In the genomic region with DNA sequence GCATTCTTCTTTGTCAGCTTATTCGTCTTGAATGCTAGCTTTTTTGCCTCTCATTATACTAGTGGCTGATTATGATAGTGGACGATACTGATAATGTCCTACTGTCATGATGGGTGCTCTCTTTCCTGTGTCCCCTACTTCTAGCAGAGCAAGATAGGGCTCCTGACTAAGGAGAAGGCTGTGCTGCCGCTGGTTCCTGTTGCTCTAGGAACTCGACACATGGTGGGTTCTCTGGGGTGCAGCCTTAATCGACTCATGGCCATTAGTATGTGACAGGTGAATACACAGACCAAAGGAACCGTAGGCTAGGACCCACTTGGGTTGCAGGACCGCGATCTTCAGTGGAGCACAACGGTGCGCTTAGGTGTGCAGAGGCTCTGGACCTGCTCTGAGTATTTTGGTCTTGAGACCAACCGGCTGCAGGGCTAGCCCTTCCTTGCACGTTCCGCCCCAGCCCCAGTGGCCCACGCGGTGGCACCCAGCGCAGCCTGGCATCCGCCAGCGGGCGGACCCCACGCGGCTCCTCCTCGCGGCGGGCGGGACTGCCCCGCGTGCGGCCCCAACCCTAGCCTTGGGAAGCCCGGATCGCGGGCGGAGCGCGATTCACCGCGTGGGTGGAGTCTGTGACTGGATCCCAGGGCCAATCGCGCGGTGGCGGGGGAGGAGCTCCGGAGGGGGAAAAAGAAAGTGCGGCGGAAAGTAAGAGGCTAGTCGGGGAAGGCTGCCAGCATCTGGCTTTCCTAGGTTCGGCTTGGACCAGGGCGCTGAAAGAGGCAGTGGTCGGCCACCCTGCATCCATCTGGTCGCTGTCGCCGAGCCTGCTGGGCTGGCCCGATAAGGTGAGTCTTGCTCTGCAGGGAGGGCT, we compare ENCODE assay signal across 8 mouse cellular contexts. TPM values are rescaled to one million over a fixed set of nuclear protein-coding genes. Genes with fewer than 3 reads are reported as not detected.
A peak's percentile ranks its signal among the peaks of the same experiment; 100 is the strongest.
DNase-seq lines count a peak whose midpoint lies in the region; ATAC-seq and TF ChIP-seq lines count a peak whose summit lies in the region.

Gene Il1rap, plus strand, starts transcription at position 657 of the 865 bp plus-strand sequence.

- H3K9me3 ChIP-seq in CH12.LX (replicated peaks; ENCODE audit: low read length) = no peaks in the 10 kb centered on the region
- H3K9me3 ChIP-seq in forebrain, embryonic 11.5 days (ENCODE audit: control insufficient read depth, low read length) = no peaks in the 10 kb centered on the region
- no peaks in the 10 kb centered on the region for H3K9me3 ChIP-seq in heart, embryonic 15.5 days (replicated peaks)
- no peaks in the 10 kb centered on the region for H3K9me3 ChIP-seq in liver, embryonic 13.5 days (replicated peaks)
- H3K9me3 ChIP-seq in stomach, embryonic 14.5 days (ENCODE audit: control insufficient read depth, low read depth, low read length) = no peaks in the 10 kb centered on the region

- in situ Hi-C loops in CH12.LX (cut with MboI; ENCODE audit: low pct_ligation_motif_present, low pct_unique_long_range_greater_than_20kb, low sequenced_read_pairs) = no loop called here

- TF ChIP-seq CTCF in CH12.LX (conservative IDR thresholded peaks at IDR 0.05 in 1 of 2, IDR thresholded peaks at IDR 0.05 in 1 of 2; ENCODE audit: low read depth in 2 of 2, low read length in 2 of 2) = no peak

- TF ChIP-seq EP300 in CH12.LX (IDR thresholded peaks at IDR 0.05; ENCODE audit: low read length) = 0 out of 2 replicates have a peak, but pooled peaks have one; percentile 10

- peak within 1 kb of the TSS; percentile 52 to 82 (median 67) for H3K4me3 ChIP-seq in CH12.LX (replicated peaks in 1 of 3; ENCODE audit: low read depth in 2 of 3, low read length in 2 of 3, poor library complexity in 1 of 3)
- peak within 1 kb of the TSS; percentile 63 for H3K4me3 ChIP-seq in forebrain, embryonic 11.5 days (ENCODE audit: low read depth, low read length)
- H3K4me3 ChIP-seq in heart, embryonic 15.5 days = peak within 1 kb of the TSS; percentile 84
- H3K4me3 ChIP-seq in liver, embryonic 13.5 days (replicated peaks) = peak within 1 kb of the TSS; percentile 74
- H3K4me3 ChIP-seq in stomach, embryonic 14.5 days (ENCODE audit: low read depth, low read length) = peak within 1 kb of the TSS; percentile 64

- dilution Hi-C loops in CH12.LX (cut with MboI; ENCODE audit: extremely low pct_ligation_motif_present, extremely low pct_unique_long_range_greater_than_20kb, low sequenced_read_pairs) = no loop called here

- peak within 1 kb of the TSS; percentile 47 for H3K9ac ChIP-seq in CH12.LX (ENCODE audit: insufficient read depth, low read depth)
- peak within 1 kb of the TSS; percentile 67 for H3K9ac ChIP-seq in forebrain, embryonic 11.5 days (ENCODE audit: low read length)
- H3K9ac ChIP-seq in heart, embryonic 15.5 days = peak within 1 kb of the TSS; percentile 79
- H3K9ac ChIP-seq in liver, embryonic 13.5 days = peak within 1 kb of the TSS; percentile 74
- peak within 1 kb of the TSS; percentile 60 for H3K9ac ChIP-seq in stomach, embryonic 14.5 days (replicated peaks; ENCODE audit: low read depth, low read length)

- H3K4me1 ChIP-seq in CH12.LX (ENCODE audit: control insufficient read depth in 1 of 2, insufficient read depth in 2 of 2) = peaks cover 8 to 21% of the 10 kb centered on the region in 2 experiments
- 0 out of 2 replicates have a peak, but pooled peaks cover 2% of the 10 kb centered on the region for H3K4me1 ChIP-seq in forebrain, embryonic 11.5 days (replicated peaks; ENCODE audit: control insufficient read depth, insufficient read depth, low read length)
- peaks cover 9% of the 10 kb centered on the region for H3K4me1 ChIP-seq in heart, embryonic 15.5 days (replicated peaks)
- peaks cover 15% of the 10 kb centered on the region for H3K4me1 ChIP-seq in liver, embryonic 13.5 days (replicated peaks)
- H3K4me1 ChIP-seq in stomach, embryonic 14.5 days (ENCODE audit: control insufficient read depth, insufficient read depth, low read length) = no peaks in the 10 kb centered on the region

- no peak for TF ChIP-seq RAD21 in CH12.LX (IDR thresholded peaks at IDR 0.05; ENCODE audit: low read depth, low read length)

- WGBS in forebrain, embryonic 11.5 days = 2% methylated on average over 50 of the region's 51 CpGs
- 3% methylated on average over 51 of the region's 51 CpGs for WGBS in heart, embryonic 15.5 days
- WGBS in liver, embryonic 13.5 days (ENCODE audit: insufficient replicate concordance) = 2% methylated on average over 51 of the region's 51 CpGs
- WGBS in stomach, embryonic 14.5 days = 2% methylated on average over 48 of the region's 51 CpGs

- peaks cover 9% of the 10 kb centered on the region for H3K27me3 ChIP-seq in CH12.LX (replicated peaks)
- H3K27me3 ChIP-seq in forebrain, embryonic 11.5 days (ENCODE audit: control insufficient read depth, insufficient read depth, low read length) = no peaks in the 10 kb centered on the region; the same call in 1 of the 2 replicates
- H3K27me3 ChIP-seq in heart, embryonic 15.5 days = no peaks in the 10 kb centered on the region; the same call in 1 of the 2 replicates
- H3K27me3 ChIP-seq in liver, embryonic 13.5 days = no peaks in the 10 kb centered on the region
- no peaks in the 10 kb centered on the region for H3K27me3 ChIP-seq in stomach, embryonic 14.5 days (ENCODE audit: control insufficient read depth, insufficient read depth, low read length)

- peak; percentile 96 for ATAC-seq in forebrain, embryonic 11.5 days (replicated peaks; ENCODE audit: low FRiP score)
- ATAC-seq in heart, embryonic 15.5 days (replicated peaks; ENCODE audit: insufficient number of reproducible peaks, insufficient read depth, low FRiP score, low read depth) = peak; percentile 98
- peak; percentile 97 for ATAC-seq in liver, embryonic 13.5 days (ENCODE audit: low read depth)
- peak; percentile 96 for ATAC-seq in stomach, embryonic 14.5 days (ENCODE audit: insufficient number of reproducible peaks, insufficient read depth, low FRiP score, low read depth)

- H3K4me2 ChIP-seq in CH12.LX (ENCODE audit: insufficient read depth, low read depth, poor library complexity, severe bottlenecking) = peak within 1 kb of the TSS; percentile 65
- H3K4me2 ChIP-seq in forebrain, embryonic 11.5 days (ENCODE audit: low read depth, low read length, severe bottlenecking) = peak within 1 kb of the TSS; percentile 77
- H3K4me2 ChIP-seq in heart, embryonic 15.5 days = peak within 1 kb of the TSS; percentile 92
- peak within 1 kb of the TSS; percentile 78 for H3K4me2 ChIP-seq in liver, embryonic 13.5 days
- H3K4me2 ChIP-seq in stomach, embryonic 14.5 days (replicated peaks; ENCODE audit: low read depth, low read length) = peak within 1 kb of the TSS; percentile 76

- H3K36me3 ChIP-seq in CH12.LX (replicated peaks in 1 of 2; ENCODE audit: control insufficient read depth in 1 of 2, insufficient read depth in 1 of 2, low read length in 1 of 2) = no peaks in the 10 kb centered on the region
- no peaks in the 10 kb centered on the region for H3K36me3 ChIP-seq in forebrain, embryonic 11.5 days (ENCODE audit: control insufficient read depth, insufficient read depth, low read length)
- no peaks in the 10 kb centered on the region for H3K36me3 ChIP-seq in heart, embryonic 15.5 days
- no peaks in the 10 kb centered on the region for H3K36me3 ChIP-seq in liver, embryonic 13.5 days
- no peaks in the 10 kb centered on the region for H3K36me3 ChIP-seq in stomach, embryonic 14.5 days (ENCODE audit: control insufficient read depth, insufficient read depth, low read length)

- no peaks in the 10 kb centered on the region for H3K79me2 ChIP-seq in CH12.LX (replicated peaks; ENCODE audit: control insufficient read depth, extremely low read depth, insufficient read depth, poor library complexity, severe bottlenecking)

- peak; percentile 95 for TF ChIP-seq POLR2A in CH12.LX (IDR thresholded peaks at IDR 0.05; ENCODE audit: low read depth, low read length)

- DNase-seq in CH12.LX (ENCODE audit: extremely low read depth) = peak; percentile 93
- peak; percentile 79 for DNase-seq in c-Kit-positive CD71-positive TER-119-negative erythroid progenitor cells, embryonic 14.5 days (ENCODE audit: low read depth)
- peak; percentile 93 for DNase-seq in forebrain, embryonic 11.5 days (ENCODE audit: low spot score)
- DNase-seq in kidney, postnatal 25 days = peak; percentile 95 to 97
- peak; percentile 82 for DNase-seq in liver, embryonic 13.5 days
- DNase-seq in natural killer cell, adult 2 months (ENCODE audit: low spot score in 2 of 2) = peak; percentile 82 to 86

- no peak within 1 kb of the TSS for H3K27ac ChIP-seq in CH12.LX (ENCODE audit: insufficient read depth, low read depth)
- no peak within 1 kb of the TSS for H3K27ac ChIP-seq in forebrain, embryonic 11.5 days (ENCODE audit: low read depth, low read length)
- H3K27ac ChIP-seq in heart, embryonic 15.5 days = peak within 1 kb of the TSS; percentile 75
- no peak within 1 kb of the TSS for H3K27ac ChIP-seq in liver, embryonic 13.5 days
- peak within 1 kb of the TSS; percentile 44; the same call in 1 of the 2 replicates for H3K27ac ChIP-seq in stomach, embryonic 14.5 days (ENCODE audit: low read length)

TF ChIP-seq in CH12.LX, 34 proteins besides CTCF, POLR2A, EP300 and RAD21 (continues in another document):
- TF ChIP-seq UBTF (IDR thresholded peaks at IDR 0.05; ENCODE audit: low read depth, low read length) = peak; percentile 48; the same call in 1 of the 2 replicates
- peak; percentile 86 for TF ChIP-seq ZMIZ1 (IDR thresholded peaks at IDR 0.05; ENCODE audit: low read depth, low read length)
- no peak; the same call in 1 of the 2 replicates for TF ChIP-seq SIN3A (IDR thresholded peaks at IDR 0.05; ENCODE audit: low read length)
- TF ChIP-seq E2F4 (IDR thresholded peaks at IDR 0.05; ENCODE audit: insufficient replicate concordance, low read depth, low read length) = no peak
- no peak for TF ChIP-seq JUN (IDR thresholded peaks at IDR 0.05; ENCODE audit: insufficient read depth, low read depth, low read length)
- TF ChIP-seq ELF1 (IDR thresholded peaks at IDR 0.05; ENCODE audit: low read depth, low read length) = peak; percentile 49; the same call in 1 of the 2 replicates
- TF ChIP-seq SMC3 (IDR thresholded peaks at IDR 0.05; ENCODE audit: low read depth, low read length) = no peak
- peak; percentile 71 for TF ChIP-seq TBP (conservative IDR thresholded peaks at IDR 0.05; ENCODE audit: low read depth, low read length)
- TF ChIP-seq BHLHE40 (IDR thresholded peaks at IDR 0.05; ENCODE audit: low read depth, low read length) = peak; percentile 56
- TF ChIP-seq MXI1 (IDR thresholded peaks at IDR 0.05; ENCODE audit: low read depth, low read length) = peak; percentile 85
- 0 out of 2 replicates have a peak, but pooled peaks have one; percentile 41 for TF ChIP-seq CHD2 (IDR thresholded peaks at IDR 0.05; ENCODE audit: low read length)

RNA-seq across cellular contexts. Expression of gene Il1rap, which starts in this region (rescaled TPM):
- total RNA-seq in CH12.LX (2012; rRNA removed) = 4.1 TPM in 2 replicates
- total RNA-seq in CH12.LX (2014; rRNA removed) = 14.4 and 15.0 TPM in 2 replicates
- 8.7 and 9.4 TPM in 2 replicates for polyA plus RNA-seq in CH12.LX (2012; ENCODE audit: insufficient read length, low read depth)
- polyA plus RNA-seq in forebrain, embryonic 11.5 days (2014; fragmentation: Nextera tagmentation; extraction: Ambion mirVana) = 3.5 and 4.2 TPM in 2 replicates
- 4.5 and 5.0 TPM in 2 replicates for polyA plus RNA-seq in heart, embryonic 15.5 days (2015; fragmentation: Nextera tagmentation; extraction: Ambion mirVana)
- polyA plus RNA-seq in liver, embryonic 13.5 days (2015; fragmentation: Nextera tagmentation; extraction: Ambion mirVana) = 1.8 and 1.9 TPM in 2 replicates
- polyA plus RNA-seq in stomach, embryonic 14.5 days (2014; fragmentation: Nextera tagmentation; extraction: Ambion mirVana) = 9.4 and 9.5 TPM in 2 replicates

Comparison
In these comparisons a context has a peak if more than half of its experiments do, and no peak if none do; other contexts are left out.
1. H3K27ac ChIP-seq: peak in heart, embryonic 15.5 days (single experiment) and stomach, embryonic 14.5 days (single experiment); none in CH12.LX (single experiment), forebrain, embryonic 11.5 days (single experiment) and liver, embryonic 13.5 days (single experiment).
2. Peak in every context shown above with its lines, with median percentiles within 50 percentile points of each other: DNase-seq, H3K4me2 ChIP-seq, H3K4me3 ChIP-seq, H3K9ac ChIP-seq and ATAC-seq.